Mouse (Mus musculus): ENCODE results near the gene Dzank1. TPM values are rescaled to one million over a fixed set of nuclear protein-coding genes. Genes with fewer than 3 reads are reported as not detected.

Gene Dzank1
- total RNA-seq, 1 experiment, result 1.0 TPM

- no peak overlapping the region for H3K4me3 ChIP-seq (ENCODE audit: insufficient read depth in 1 of 2, low read depth in 1 of 2, low read length in 2 of 2, poor library complexity in 1 of 2, severe bottlenecking in 1 of 2)
- no peak for TF ChIP-seq ZC3H11A (IDR thresholded peaks at IDR 0.05; ENCODE audit: borderline replicate concordance, low read depth, low read length)
- peaks cover 0 to 2% of the 10 kb centered on the region in 2 experiments; a peak in 1 of 4 replicates for H3K4me1 ChIP-seq (ENCODE audit: control insufficient read depth in 2 of 2, insufficient read depth in 2 of 2, low read length in 2 of 2, poor library complexity in 1 of 2)
- in situ Hi-C loops (cut with MboI; ENCODE audit: low sequenced_read_pairs in 2 of 2, unreplicated experiment in 2 of 2), result no loop called here
- H3K9ac ChIP-seq (ENCODE audit: insufficient read depth, low read depth, low read length, poor library complexity, severe bottlenecking), result no peak overlapping the region
- no peak overlapping the region for H3K27ac ChIP-seq (ENCODE audit: insufficient read depth, low read depth, low read length, poor library complexity, severe bottlenecking)
- no peaks in the 10 kb centered on the region for H3K36me3 ChIP-seq (ENCODE audit: control insufficient read depth, insufficient read depth, low read length, poor library complexity, severe bottlenecking)
- H3K9me3 ChIP-seq (ENCODE audit: control insufficient read depth, insufficient read depth, low read depth, low read length), result no peaks in the 10 kb centered on the region
- DNase-seq (ENCODE audit: low read depth, low spot score), result no peak
Observed at GRCm38 (mm10) chr2:144431286-144431825, 95.9 kb downstream of the Dzank1 start.

DNA sequence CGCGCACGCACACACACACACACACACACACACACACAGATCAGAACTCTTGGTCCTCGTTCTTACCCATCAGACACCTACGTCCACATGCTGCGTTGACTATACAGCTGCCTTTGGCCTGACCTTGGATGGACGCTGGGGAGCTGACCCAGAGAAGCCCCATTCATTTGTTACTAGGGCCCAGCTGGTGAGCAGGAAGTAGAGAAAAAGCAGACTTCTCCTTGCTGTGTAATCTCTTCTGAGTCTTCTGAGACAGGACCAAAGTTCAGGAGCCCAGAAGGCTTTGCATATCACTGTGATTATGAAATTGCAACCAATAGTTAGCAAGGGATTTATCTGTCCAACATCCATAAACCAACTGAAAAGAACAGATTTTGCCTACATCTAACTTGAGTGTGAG is 98.0 kb downstream of the Dzank1 start:
- Histone ChIP-seq H3K36me3 (ENCODE audit: control insufficient read depth, insufficient read depth, low read length, poor library complexity, severe bottlenecking) (no peaks in the 10 kb centered on the region), H3K9ac (ENCODE audit: insufficient read depth, low read depth, low read length, poor library complexity, severe bottlenecking) (no peak overlapping the region), H3K27ac (ENCODE audit: insufficient read depth, low read depth, low read length, poor library complexity, severe bottlenecking) (no peak overlapping the region), H3K4me3 (ENCODE audit: insufficient read depth in 1 of 2, low read depth in 1 of 2, low read length in 2 of 2, poor library complexity in 1 of 2, severe bottlenecking in 1 of 2) (no peak overlapping the region), H3K4me1 (ENCODE audit: control insufficient read depth in 2 of 2, insufficient read depth in 2 of 2, low read length in 2 of 2, poor library complexity in 1 of 2) (peaks cover 0 to 2% of the 10 kb centered on the region in 2 experiments; a peak in 1 of 4 replicates), H3K9me3 (ENCODE audit: control insufficient read depth, insufficient read depth, low read depth, low read length) (no peaks in the 10 kb centered on the region)
- TF ChIP-seq ZC3H11A (IDR thresholded peaks at IDR 0.05; ENCODE audit: borderline replicate concordance, low read depth, low read length) (no peak), CHD2 (IDR thresholded peaks at IDR 0.05; ENCODE audit: low read depth, low read length) (no peak), ZNF384 (IDR thresholded peaks at IDR 0.05; ENCODE audit: low read depth, low read length) (no peak), MAFK (IDR thresholded peaks at IDR 0.05; ENCODE audit: insufficient read depth, low read depth, low read length) (no peak), HCFC1 (IDR thresholded peaks at IDR 0.05; ENCODE audit: borderline replicate concordance, insufficient read depth, low read length) (no peak)
- no peak for DNase-seq (ENCODE audit: low read depth, low spot score)
- in situ Hi-C loops (cut with MboI; ENCODE audit: low sequenced_read_pairs in 2 of 2, unreplicated experiment in 2 of 2), result no loop called here

- in situ Hi-C loops (cut with MboI; ENCODE audit: low sequenced_read_pairs in 2 of 2, unreplicated experiment in 2 of 2), result no loop called here
- Histone ChIP-seq H3K9me3 (ENCODE audit: control insufficient read depth, insufficient read depth, low read depth, low read length) (no peaks in the 10 kb centered on the region), H3K36me3 (ENCODE audit: control insufficient read depth, insufficient read depth, low read length, poor library complexity, severe bottlenecking) (no peaks in the 10 kb centered on the region), H3K4me3 (ENCODE audit: insufficient read depth in 1 of 2, low read depth in 1 of 2, low read length in 2 of 2, poor library complexity in 1 of 2, severe bottlenecking in 1 of 2) (no peak overlapping the region), H3K27ac (ENCODE audit: insufficient read depth, low read depth, low read length, poor library complexity, severe bottlenecking) (no peak overlapping the region), H3K4me1 (ENCODE audit: control insufficient read depth in 2 of 2, insufficient read depth in 2 of 2, low read length in 2 of 2, poor library complexity in 1 of 2) (peaks cover 0 to 2% of the 10 kb centered on the region in 2 experiments; a peak in 1 of 4 replicates), H3K9ac (ENCODE audit: insufficient read depth, low read depth, low read length, poor library complexity, severe bottlenecking) (no peak overlapping the region)
- DNase-seq (ENCODE audit: low read depth, low spot score), result no peak
- TF ChIP-seq ZC3H11A (IDR thresholded peaks at IDR 0.05; ENCODE audit: borderline replicate concordance, low read depth, low read length), result no peak
- TF ChIP-seq MAFK (IDR thresholded peaks at IDR 0.05; ENCODE audit: insufficient read depth, low read depth, low read length), result no peak
- TF ChIP-seq CHD2 (IDR thresholded peaks at IDR 0.05; ENCODE audit: low read depth, low read length), result no peak
- TF ChIP-seq ZNF384 (IDR thresholded peaks at IDR 0.05; ENCODE audit: low read depth, low read length), result no peak
- no peak for TF ChIP-seq HCFC1 (IDR thresholded peaks at IDR 0.05; ENCODE audit: borderline replicate concordance, insufficient read depth, low read length)
Observed at GRCm38 (mm10) chr2:144428659-144429058, 98.6 kb downstream of the Dzank1 start.

DNA sequence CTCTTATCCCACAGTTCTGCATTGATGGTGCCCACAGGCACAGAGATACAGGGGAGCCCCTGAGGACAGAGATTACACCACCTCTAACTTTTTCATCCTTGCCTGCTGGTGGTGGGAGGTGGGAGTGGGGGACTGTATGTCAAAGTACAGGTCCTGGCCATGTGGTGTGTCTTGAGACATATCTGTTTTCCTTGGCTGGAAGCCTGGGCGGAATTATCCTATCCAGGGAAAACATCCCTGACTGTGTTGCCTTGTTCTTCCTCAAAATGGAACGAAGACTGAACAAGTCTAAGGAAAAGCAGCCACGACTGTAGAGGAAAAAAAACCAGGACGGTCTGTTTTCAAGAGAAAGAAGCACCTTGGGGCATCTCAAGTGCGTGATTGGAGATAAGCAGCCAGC is 99.4 kb downstream of the Dzank1 start:
- TF ChIP-seq MAFK (IDR thresholded peaks at IDR 0.05; ENCODE audit: insufficient read depth, low read depth, low read length), result no peak
- TF ChIP-seq ZC3H11A (IDR thresholded peaks at IDR 0.05; ENCODE audit: borderline replicate concordance, low read depth, low read length), result no peak
- TF ChIP-seq HCFC1 (IDR thresholded peaks at IDR 0.05; ENCODE audit: borderline replicate concordance, insufficient read depth, low read length), result no peak
- no peak for TF ChIP-seq CHD2 (IDR thresholded peaks at IDR 0.05; ENCODE audit: low read depth, low read length)
- no peak for TF ChIP-seq ZNF384 (IDR thresholded peaks at IDR 0.05; ENCODE audit: low read depth, low read length)

GRCm38 (mm10) chr2:144425761-144426160 is 101.5 kb downstream of the Dzank1 start:
- Histone ChIP-seq H3K36me3 (ENCODE audit: control insufficient read depth, insufficient read depth, low read length, poor library complexity, severe bottlenecking) (no peaks in the 10 kb centered on the region), H3K27ac (ENCODE audit: insufficient read depth, low read depth, low read length, poor library complexity, severe bottlenecking) (no peak overlapping the region), H3K4me3 (ENCODE audit: insufficient read depth in 1 of 2, low read depth in 1 of 2, low read length in 2 of 2, poor library complexity in 1 of 2, severe bottlenecking in 1 of 2) (no peak overlapping the region), H3K4me1 (ENCODE audit: control insufficient read depth in 2 of 2, insufficient read depth in 2 of 2, low read length in 2 of 2, poor library complexity in 1 of 2) (no peaks in the 10 kb centered on the region), H3K9ac (ENCODE audit: insufficient read depth, low read depth, low read length, poor library complexity, severe bottlenecking) (no peak overlapping the region), H3K9me3 (ENCODE audit: control insufficient read depth, insufficient read depth, low read depth, low read length) (no peaks in the 10 kb centered on the region)
- in situ Hi-C loops (cut with MboI; ENCODE audit: low sequenced_read_pairs in 2 of 2, unreplicated experiment in 2 of 2), result no loop called here
- TF ChIP-seq ZC3H11A (IDR thresholded peaks at IDR 0.05; ENCODE audit: borderline replicate concordance, low read depth, low read length), result no peak
- no peak for TF ChIP-seq HCFC1 (IDR thresholded peaks at IDR 0.05; ENCODE audit: borderline replicate concordance, insufficient read depth, low read length)
- TF ChIP-seq MAFK (IDR thresholded peaks at IDR 0.05; ENCODE audit: insufficient read depth, low read depth, low read length), result no peak
- no peak for TF ChIP-seq ZNF384 (IDR thresholded peaks at IDR 0.05; ENCODE audit: low read depth, low read length)
- no peak for DNase-seq (ENCODE audit: low read depth, low spot score)

More for the DNA sequence above, 99.4 kb downstream of the Dzank1 start:
- Histone ChIP-seq H3K9ac (ENCODE audit: insufficient read depth, low read depth, low read length, poor library complexity, severe bottlenecking) (no peak overlapping the region), H3K9me3 (ENCODE audit: control insufficient read depth, insufficient read depth, low read depth, low read length) (no peaks in the 10 kb centered on the region), H3K4me1 (ENCODE audit: control insufficient read depth in 2 of 2, insufficient read depth in 2 of 2, low read length in 2 of 2, poor library complexity in 1 of 2) (peaks cover 0 to 2% of the 10 kb centered on the region in 2 experiments; a peak in 1 of 4 replicates), H3K4me3 (ENCODE audit: insufficient read depth in 1 of 2, low read depth in 1 of 2, low read length in 2 of 2, poor library complexity in 1 of 2, severe bottlenecking in 1 of 2) (no peak overlapping the region), H3K27ac (ENCODE audit: insufficient read depth, low read depth, low read length, poor library complexity, severe bottlenecking) (no peak overlapping the region), H3K36me3 (ENCODE audit: control insufficient read depth, insufficient read depth, low read length, poor library complexity, severe bottlenecking) (no peaks in the 10 kb centered on the region)
- in situ Hi-C loops (cut with MboI; ENCODE audit: low sequenced_read_pairs in 2 of 2, unreplicated experiment in 2 of 2), result no loop called here
- DNase-seq (ENCODE audit: low read depth, low spot score), result no peak

Data from ES-E14 (cell line).